Mouse (Mus musculus) skeletal muscle tissue, postnatal 0 days (tissue): ENCODE results near the gene Gfpt1. TPM values are rescaled to one million over a fixed set of nuclear protein-coding genes. Genes with fewer than 3 reads are reported as not detected.

ENCODE experiments used
- polyA plus RNA-seq: library from polyadenylated mRNA; unstranded; fragments of >200 nt; fragmentation: Nextera tagmentation; extraction: Ambion mirVana; gene quantifications from 2 replicates; pipeline ENCODE4 v1.2.1, GENCODE M21; 2015

Gene Gfpt1
- 10.5 and 11.0 TPM in 2 replicates for polyA plus RNA-seq

GRCm38 (mm10) chr6:87042337-87043130, at the start of gene Gfpt1:
Gene Gfpt1 (plus strand): TSS chr6:87042846.

GRCm38 (mm10) chr6:87008887-87009286, 33.8 kb upstream of the Gfpt1 start, which contains the start of gene Nfu1:
Gene Nfu1 (plus strand): TSS chr6:87009236.

GRCm38 (mm10) chr6:87104123-87104796, 61.6 kb downstream of the Gfpt1 start, which contains the start of gene D6Ertd527e:
Gene D6Ertd527e (plus strand): TSS chr6:87104746.

Other genes starting within 250 kb of the Gfpt1 start
- gene Anxa4, start 249.3 kb upstream of the Gfpt1 start, polyA plus RNA-seq = 36.0 and 41.0 TPM in 2 replicates
- 6.4 and 8.7 TPM in 2 replicates for gene Aak1, start 193.3 kb upstream of the Gfpt1 start, polyA plus RNA-seq
- 115 and 120 TPM in 2 replicates for gene Nfu1, start 33.6 kb upstream of the Gfpt1 start, polyA plus RNA-seq
- gene D6Ertd527e, start 61.9 kb downstream of the Gfpt1 start, polyA plus RNA-seq = 0.18 and 0.23 TPM in 2 replicates